Mouse (Mus musculus) embryonic facial prominence, embryonic 14.5 days (tissue): ENCODE data around the gene Faf1. TPM values are rescaled to one million over a fixed set of nuclear protein-coding genes. Genes with fewer than 3 reads are reported as not detected.

Experiments used
- ATAC-seq: fragments of 200-750 bp; cut with Nextera tagmentation; 2 replicates; pipeline ENCODE4 v1.8.0; 2017; ENCODE audit warnings: low read depth, moderate number of reproducible peaks, moderate TSS enrichment
- DNase-seq: peaks from one replicate; pipeline ENCODE4 v3.0.0-alpha.2; 2015; ENCODE audit warnings: low spot score
- H3K27ac ChIP-seq: fragments of 300-500 bp; sonication (generic); replicated peaks from 2 replicates; pipeline ENCODE4 v1.5.1; 2014; ENCODE audit warnings: low read depth, mild to moderate bottlenecking, low read length, moderate library complexity
- H3K27me3 ChIP-seq: fragments of 300-500 bp; sonication (generic); replicated peaks from 2 replicates; pipeline ENCODE4 v1.6.1; 2014; ENCODE audit warnings: low read length; ENCODE audit not compliant: control insufficient read depth, insufficient read depth
- H3K36me3 ChIP-seq: fragments of 300-500 bp; sonication (generic); 2 replicates; pipeline ENCODE4 v1.6.1; 2014; ENCODE audit warnings: low read length, mixed read lengths; ENCODE audit not compliant: control insufficient read depth, insufficient read depth
- H3K4me1 ChIP-seq: fragments of 300-500 bp; sonication (generic); 2 replicates; pipeline ENCODE4 v1.6.1; 2014; ENCODE audit warnings: antibody characterized with exemption, low read length; ENCODE audit not compliant: control insufficient read depth, insufficient read depth
- H3K4me2 ChIP-seq: fragments of 300-500 bp; sonication (generic); 2 replicates; pipeline ENCODE4 v1.6.1; 2014; ENCODE audit warnings: low read depth, mild to moderate bottlenecking, low read length, moderate library complexity, mixed read lengths
- H3K4me3 ChIP-seq: fragments of 300-500 bp; sonication (generic); 2 replicates; pipeline ENCODE4 v1.5.1; 2014; ENCODE audit warnings: low read depth, mild to moderate bottlenecking, low read length
- H3K9ac ChIP-seq: fragments of 300-500 bp; sonication (generic); 2 replicates; pipeline ENCODE4 v1.6.1; 2014; ENCODE audit warnings: low read depth, mild to moderate bottlenecking, low read length, moderate library complexity, mixed read lengths
- H3K9me3 ChIP-seq: fragments of 300-500 bp; sonication (generic); 2 replicates; pipeline ENCODE4 v1.6.1; 2016; ENCODE audit warnings: low read length; ENCODE audit not compliant: control insufficient read depth
- WGBS: fragments of 180-500 bp; shearing (Covaris S2); extraction: QIAGEN DNeasy Blood & Tissue Kit; methylation state at CpG from one replicate; pipeline ENCODE4 v1.1.7; 2014; 5-methylcytosine and 5-hydroxymethylcytosine counted together
- polyA plus RNA-seq: library from polyadenylated mRNA; unstranded; fragments of >200 nt; fragmentation: Nextera tagmentation; extraction: Ambion mirVana; gene quantifications from 2 replicates; pipeline ENCODE4 v1.2.1, GENCODE M21; 2014

Gene Faf1
- polyA plus RNA-seq, 1 experiment from 2014 or later, result 27.9 TPM

DNA sequence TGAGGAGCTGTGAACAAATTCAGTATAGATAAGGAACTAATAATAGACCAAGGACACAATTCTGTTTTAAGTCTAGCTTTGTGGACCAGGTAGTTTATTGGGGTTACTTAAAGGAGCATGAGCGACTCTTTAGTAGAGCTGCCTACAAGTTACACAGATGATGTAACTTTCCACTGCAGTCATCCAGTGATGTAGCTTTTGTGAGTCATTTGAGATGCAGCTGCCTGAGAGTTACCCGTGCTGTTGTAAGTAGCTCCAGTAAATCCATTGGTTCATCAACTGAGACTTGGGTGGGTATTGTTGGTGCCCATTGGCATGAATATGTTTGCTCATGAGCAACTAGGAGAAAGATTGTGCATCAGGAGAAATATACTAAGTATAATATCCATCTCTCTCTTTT lies 29.0 kb downstream of the Faf1 start:
- Histone ChIP-seq H3K4me3 (no peak overlapping the region), H3K4me1 (no peaks in the 10 kb centered on the region), H3K36me3 (no peaks in the 10 kb centered on the region), H3K27ac (no peak overlapping the region), H3K9me3 (no peaks in the 10 kb centered on the region), H3K9ac (no peak overlapping the region), H3K4me2 (no peak overlapping the region), H3K27me3 (no peaks in the 10 kb centered on the region)
- no peak for DNase-seq
- ATAC-seq, result no peak
- 93% methylated on average over 2 of the region's 2 CpGs for WGBS

DNA sequence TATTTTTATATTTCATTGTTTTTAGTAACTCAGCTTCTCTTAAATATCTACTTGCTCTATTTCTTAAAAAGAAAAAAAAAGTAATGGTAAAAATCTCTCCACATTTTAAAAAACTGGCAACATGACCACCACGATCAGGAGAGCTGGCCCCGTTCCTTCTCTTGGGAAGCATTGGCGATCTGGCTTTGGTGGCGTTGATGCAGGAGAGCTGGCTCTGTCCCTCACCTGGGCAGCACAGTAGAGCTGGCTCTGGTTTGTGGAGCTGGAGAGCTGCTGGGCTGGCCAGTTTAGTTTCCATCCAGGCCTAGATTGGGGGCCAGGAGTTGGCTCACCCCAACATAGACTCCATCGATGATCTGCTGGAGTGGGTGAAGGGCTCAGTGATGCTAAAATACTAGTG lies 42.9 kb downstream of the Faf1 start:
- no peaks in the 10 kb centered on the region for H3K27me3 ChIP-seq
- no peak overlapping the region for H3K4me2 ChIP-seq
- no peaks in the 10 kb centered on the region for H3K9me3 ChIP-seq
- peaks cover 4% of the 10 kb centered on the region; the same call in 1 of the 2 replicates for H3K36me3 ChIP-seq
- no peak overlapping the region for H3K9ac ChIP-seq
- ATAC-seq (no peak), DNase-seq (no peak)
- 97% methylated on average over 5 of the region's 5 CpGs for WGBS
- H3K4me1 ChIP-seq, result no peaks in the 10 kb centered on the region
- H3K27ac ChIP-seq, result no peak overlapping the region
- no peak overlapping the region for H3K4me3 ChIP-seq

DNA sequence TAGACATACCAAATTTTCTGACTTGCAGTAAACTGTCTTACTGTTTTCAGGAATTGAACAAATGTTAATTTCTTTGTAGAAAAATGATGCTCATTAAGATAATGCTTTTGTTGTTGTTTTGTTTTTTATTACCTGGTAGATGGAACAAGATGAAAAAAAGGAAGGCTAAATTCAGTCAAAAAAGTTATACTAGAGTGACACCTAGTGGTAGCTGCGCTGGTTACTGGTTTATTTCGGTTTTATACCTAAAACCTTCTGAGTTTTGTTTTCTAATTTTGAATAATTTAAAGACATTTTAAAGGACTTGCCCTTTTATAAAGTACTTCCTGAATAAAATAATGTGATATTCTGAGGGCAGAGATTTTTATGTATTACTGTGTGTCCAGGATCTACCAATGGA lies 52.9 kb downstream of the Faf1 start:
- Histone ChIP-seq H3K4me2 (no peak overlapping the region), H3K27ac (no peak overlapping the region), H3K9ac (no peak overlapping the region), H3K9me3 (no peaks in the 10 kb centered on the region), H3K4me1 (no peaks in the 10 kb centered on the region), H3K36me3 (no peaks in the 10 kb centered on the region), H3K4me3 (no peak overlapping the region), H3K27me3 (no peaks in the 10 kb centered on the region)
- 10% methylated on average over 2 of the region's 2 CpGs for WGBS
- no peak for ATAC-seq
- DNase-seq, result peak; percentile 53

DNA sequence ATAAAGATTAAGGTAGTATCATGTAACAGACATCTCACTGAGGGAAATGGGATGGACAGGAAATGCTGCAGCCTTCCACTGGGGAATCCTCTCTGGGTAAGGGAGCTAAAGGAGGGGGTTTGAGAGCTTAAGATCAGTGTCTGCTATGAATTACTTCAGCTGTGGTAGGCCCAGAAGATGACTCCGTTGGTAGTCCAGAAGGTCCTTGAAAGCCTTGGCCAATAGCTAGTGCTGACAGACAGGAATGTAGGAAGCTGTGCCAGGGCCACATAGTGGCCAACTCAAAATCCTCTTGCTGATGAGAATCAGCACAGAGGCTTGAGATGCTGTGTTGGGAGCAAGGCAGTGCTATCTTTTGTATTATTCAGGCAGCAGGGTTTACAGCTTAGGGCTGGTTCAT lies 59.4 kb downstream of the Faf1 start:
- ATAC-seq (peak; percentile 50), DNase-seq (peak; percentile 62)
- 23% methylated on average over 1 of the region's 1 CpGs for WGBS
- no peaks in the 10 kb centered on the region for H3K4me1 ChIP-seq
- H3K9me3 ChIP-seq, result no peaks in the 10 kb centered on the region
- no peak overlapping the region for H3K4me3 ChIP-seq
- H3K9ac ChIP-seq, result no peak overlapping the region
- H3K36me3 ChIP-seq, result peaks cover 8% of the 10 kb centered on the region; the same call in 1 of the 2 replicates
- no peak overlapping the region for H3K27ac ChIP-seq
- no peak overlapping the region for H3K4me2 ChIP-seq
- no peaks in the 10 kb centered on the region for H3K27me3 ChIP-seq

DNA sequence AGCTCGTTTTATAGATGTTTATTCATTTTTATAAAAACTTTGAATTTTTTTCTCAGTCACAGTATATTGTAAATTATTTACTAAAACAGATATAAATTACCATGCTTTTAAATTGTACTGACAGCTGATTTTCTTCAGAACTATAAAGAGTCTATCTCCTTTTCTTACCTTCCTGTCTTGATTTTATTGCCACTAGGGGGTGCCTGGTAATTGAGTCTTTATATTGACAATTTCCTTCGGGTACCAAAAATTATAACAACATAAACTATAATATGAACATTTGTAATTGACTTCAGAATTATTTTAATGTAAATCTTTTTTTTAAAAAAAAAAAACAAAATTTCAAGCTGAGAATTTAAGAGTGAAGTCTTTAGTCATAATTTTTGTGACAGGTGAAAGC lies 67.6 kb downstream of the Faf1 start:
- Histone ChIP-seq H3K4me2 (no peak overlapping the region), H3K9me3 (no peaks in the 10 kb centered on the region), H3K4me3 (no peak overlapping the region), H3K27me3 (no peaks in the 10 kb centered on the region), H3K4me1 (no peaks in the 10 kb centered on the region), H3K36me3 (peaks cover 3% of the 10 kb centered on the region; the same call in 1 of the 2 replicates), H3K27ac (no peak overlapping the region), H3K9ac (no peak overlapping the region)
- DNase-seq (no peak), ATAC-seq (no peak)
- 82% methylated on average over 2 of the region's 2 CpGs for WGBS

DNA sequence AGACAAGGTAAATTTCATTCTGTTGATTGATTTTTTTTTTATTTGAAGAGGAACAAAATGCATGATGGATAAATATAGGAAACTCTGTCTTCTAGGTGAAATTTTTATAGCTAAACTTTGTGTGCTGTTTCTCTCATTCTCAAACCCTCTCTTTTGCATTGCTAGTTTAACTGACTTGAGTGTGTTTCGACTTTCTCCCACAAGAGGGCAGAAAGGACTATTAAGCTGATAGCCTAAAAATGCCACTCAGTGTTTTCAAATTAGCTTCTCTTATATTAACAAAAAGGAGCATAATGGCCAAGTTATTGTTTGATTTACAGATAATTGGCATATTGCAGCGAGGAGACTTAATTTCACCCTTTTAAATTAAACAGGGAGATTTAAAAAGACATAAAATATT lies 82.6 kb downstream of the Faf1 start:
- H3K4me3 ChIP-seq, result no peak overlapping the region
- 26% methylated on average over 2 of the region's 2 CpGs for WGBS
- H3K9me3 ChIP-seq, result no peaks in the 10 kb centered on the region
- no peaks in the 10 kb centered on the region for H3K36me3 ChIP-seq
- no peaks in the 10 kb centered on the region for H3K27me3 ChIP-seq
- ATAC-seq (no peak), DNase-seq (peak; percentile 72)
- H3K4me2 ChIP-seq, result no peak overlapping the region
- no peak overlapping the region for H3K9ac ChIP-seq
- H3K4me1 ChIP-seq, result no peaks in the 10 kb centered on the region
- no peak overlapping the region for H3K27ac ChIP-seq

DNA sequence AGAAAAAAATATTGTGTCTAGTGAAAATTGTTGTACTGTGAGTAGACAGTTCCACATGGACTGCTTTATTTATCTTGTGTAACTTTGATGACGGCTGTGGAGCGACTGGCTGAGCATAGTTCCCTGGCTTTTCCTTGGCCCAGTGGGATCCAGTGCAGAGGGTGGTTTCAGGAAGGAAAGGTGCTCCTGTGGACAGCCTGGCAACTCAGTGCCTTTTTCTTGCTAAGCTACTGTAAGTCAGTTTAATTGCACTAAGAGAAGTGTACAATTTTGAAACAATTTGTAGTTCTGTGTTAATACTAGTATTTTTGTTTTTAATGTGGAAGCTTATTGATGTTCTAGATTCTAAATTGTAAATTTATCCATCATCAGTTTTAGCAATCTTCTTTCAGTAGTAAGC lies 83.5 kb downstream of the Faf1 start:
- Histone ChIP-seq H3K4me3 (no peak overlapping the region), H3K4me1 (no peaks in the 10 kb centered on the region), H3K27me3 (no peaks in the 10 kb centered on the region), H3K36me3 (no peaks in the 10 kb centered on the region), H3K9me3 (no peaks in the 10 kb centered on the region), H3K4me2 (no peak overlapping the region), H3K9ac (no peak overlapping the region), H3K27ac (no peak overlapping the region)
- WGBS, result 74% methylated on average over 2 of the region's 2 CpGs
- DNase-seq, result no peak
- ATAC-seq, result no peak

DNA sequence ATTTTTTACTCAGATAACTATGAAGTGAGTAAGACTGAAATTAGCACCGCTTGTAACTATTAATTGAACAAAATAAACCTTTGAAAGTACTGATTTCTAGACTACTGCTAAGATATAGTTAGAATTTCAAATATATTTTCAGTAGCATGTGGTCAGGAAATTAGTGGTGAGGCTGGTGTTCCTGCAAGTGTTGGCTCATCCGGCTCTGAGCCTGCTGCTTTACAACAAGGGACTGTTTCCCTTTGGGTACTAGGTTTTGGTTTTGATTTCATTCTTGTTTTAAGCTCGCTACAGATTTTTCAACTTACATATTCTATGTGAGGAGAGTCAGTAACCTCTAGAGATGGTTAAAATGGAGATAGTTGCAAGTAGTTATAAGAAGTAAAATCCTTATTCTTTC lies 84.1 kb downstream of the Faf1 start:
- H3K27me3 ChIP-seq, result no peaks in the 10 kb centered on the region
- H3K27ac ChIP-seq, result no peak overlapping the region
- no peaks in the 10 kb centered on the region for H3K9me3 ChIP-seq
- H3K36me3 ChIP-seq, result no peaks in the 10 kb centered on the region
- no peak overlapping the region for H3K4me2 ChIP-seq
- DNase-seq, result peak; percentile 17
- no peak overlapping the region for H3K9ac ChIP-seq
- ATAC-seq, result no peak
- H3K4me1 ChIP-seq, result no peaks in the 10 kb centered on the region
- 68% methylated on average over 3 of the region's 3 CpGs for whole genome bisulfite sequencing
- no peak overlapping the region for H3K4me3 ChIP-seq

DNA sequence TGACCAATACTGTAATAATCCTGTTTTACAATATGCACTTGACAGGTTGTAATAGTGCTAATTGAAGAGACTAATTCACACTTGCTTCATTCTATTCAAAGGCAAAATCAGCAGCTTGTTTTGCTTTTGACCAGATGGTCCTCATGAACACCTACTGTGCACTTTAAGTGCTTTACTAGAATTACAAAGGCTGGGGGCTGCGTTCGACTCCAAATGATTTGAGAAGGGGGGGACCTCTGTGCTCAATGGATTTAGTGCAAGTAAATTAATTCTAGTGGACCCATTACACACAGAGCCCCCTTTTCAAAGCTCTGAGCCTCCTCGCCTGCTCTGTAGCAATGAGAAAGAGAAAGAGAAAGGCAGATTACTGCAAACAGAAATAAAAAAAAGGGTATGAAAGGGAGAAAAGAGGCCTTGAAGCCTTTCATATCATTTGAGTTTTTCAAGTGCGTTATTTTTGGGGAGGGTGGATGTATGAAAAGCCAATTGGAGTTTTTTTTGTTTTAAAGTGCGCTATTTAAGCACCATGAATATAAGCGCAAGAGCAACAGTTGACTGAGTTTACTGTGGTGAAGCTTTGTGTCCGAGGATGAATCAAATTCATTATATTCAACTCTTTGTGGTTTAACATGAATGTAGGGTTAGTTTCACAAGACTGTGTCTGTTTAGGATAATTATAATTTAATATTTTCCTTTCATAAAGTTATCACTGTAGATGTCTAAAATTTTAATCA lies 86.5 kb downstream of the Faf1 start:
- no peaks in the 10 kb centered on the region for H3K9me3 ChIP-seq
- ATAC-seq (peak; percentile 50; the same call in 1 of the 2 replicates), DNase-seq (peak; percentile 41)
- no peak overlapping the region for H3K27ac ChIP-seq
- H3K27me3 ChIP-seq, result no peaks in the 10 kb centered on the region
- H3K4me2 ChIP-seq, result no peak overlapping the region
- H3K4me3 ChIP-seq, result no peak overlapping the region
- H3K36me3 ChIP-seq, result no peaks in the 10 kb centered on the region
- 49% methylated on average over 7 of the region's 7 CpGs for WGBS
- H3K4me1 ChIP-seq, result no peaks in the 10 kb centered on the region
- no peak overlapping the region for H3K9ac ChIP-seq
